Comparison of ENCODE assay signal across 21 mouse cellular contexts in the genomic region with DNA sequence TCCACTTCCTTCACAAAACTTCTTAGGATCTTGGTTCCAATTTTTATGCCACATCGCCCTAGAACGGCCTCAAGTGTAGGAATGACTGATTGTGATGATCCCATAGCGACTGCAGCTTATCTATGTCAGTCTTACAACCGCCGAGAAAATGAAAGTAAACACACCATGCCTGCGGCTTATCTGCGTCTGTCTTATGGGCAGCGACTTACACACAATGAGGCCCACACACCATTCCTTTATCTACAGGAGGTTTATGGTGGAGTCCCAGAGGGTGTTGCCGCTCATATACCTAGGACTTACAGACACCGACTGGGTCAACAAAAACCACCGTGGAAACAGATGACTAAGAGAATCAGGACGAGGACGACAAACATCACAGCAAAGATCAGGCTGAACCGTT.
"Had no signal": no experiment of that assay in that cellular context is flagged by ENCODE, and none has a peak within 500 bp of the region (broad histone marks: within the 10 kb centered on the region; RNA-seq: fewer than 3 reads in every experiment).

No protein-coding gene starts in this region.

- H3K27me3 ChIP-seq: limb, embryonic 13.5 days; liver, embryonic 12.5 days; liver, embryonic 15.5 days; lung, embryonic 15.5 days; neural tube, embryonic 12.5 days; neural tube, embryonic 15.5 days had no signal

- H3K4me3 ChIP-seq: layer of hippocampus, adult 2 months; limb, embryonic 10.5 days; limb, embryonic 13.5 days; liver, embryonic 12.5 days; liver, embryonic 15.5 days; lung, embryonic 15.5 days; neural tube, embryonic 12.5 days; neural tube, embryonic 15.5 days had no signal

- H3K9ac ChIP-seq: limb, embryonic 13.5 days; liver, embryonic 12.5 days; liver, embryonic 15.5 days; lung, embryonic 15.5 days; neural tube, embryonic 12.5 days; neural tube, embryonic 15.5 days had no signal

- H3K4me1 ChIP-seq: limb, embryonic 10.5 days; limb, embryonic 13.5 days; liver, embryonic 12.5 days; liver, embryonic 15.5 days; lung, embryonic 15.5 days; neural tube, embryonic 12.5 days; neural tube, embryonic 15.5 days had no signal

- H3K27ac ChIP-seq: kidney, postnatal 0 days; layer of hippocampus, adult 2 months; limb, embryonic 10.5 days; limb, embryonic 13.5 days; liver, embryonic 12.5 days; liver, embryonic 15.5 days; lung, embryonic 15.5 days; neural tube, embryonic 12.5 days; neural tube, embryonic 15.5 days had no signal

- ATAC-seq: liver, embryonic 12.5 days had no signal

- DNase-seq: kidney, postnatal 25 days; layer of hippocampus, adult 9-11 months; liver; lung, adult 18-20 months; lung, postnatal 14 days; lung, postnatal 4 days; midbrain, embryonic 14.5 days; right cerebral cortex, adult 18-20 months; right cerebral cortex, postnatal 14 days; right cerebral cortex, postnatal 4 days; thymus, postnatal 25 days had no signal

- H3K36me3 ChIP-seq: limb, embryonic 10.5 days; limb, embryonic 13.5 days; liver, embryonic 12.5 days; liver, embryonic 15.5 days; lung, embryonic 15.5 days; neural tube, embryonic 12.5 days; neural tube, embryonic 15.5 days had no signal

- H3K4me2 ChIP-seq: limb, embryonic 13.5 days; liver, embryonic 12.5 days; liver, embryonic 15.5 days; lung, embryonic 15.5 days; midbrain, embryonic 11.5 days; neural tube, embryonic 12.5 days; neural tube, embryonic 15.5 days had no signal

- H3K9me3 ChIP-seq: limb, embryonic 10.5 days; limb, embryonic 13.5 days; liver, embryonic 12.5 days; liver, embryonic 15.5 days; lung, embryonic 15.5 days; neural tube, embryonic 12.5 days; neural tube, embryonic 15.5 days had no signal
